Mouse (Mus musculus) brain, embryonic 14.5 days (tissue): ENCODE measurements around the gene Efcc1.

ENCODE experiments used
- CTCF ChIP-seq: fragments of 200-500 bp; IDR thresholded peaks from 2 replicates; pipeline ENCODE4 v1.5.1; 2012; ENCODE audit warnings: inconsistent platforms, mild to moderate bottlenecking, moderate library complexity, borderline replicate concordance; ENCODE audit not compliant: insufficient read depth, insufficient read length; ENCODE audit errors: extremely low read depth
- POLR2A ChIP-seq: fragments of 200-500 bp; IDR thresholded peaks from 2 replicates; pipeline ENCODE4 v1.6.1; 2012; ENCODE audit warnings: mild to moderate bottlenecking, inconsistent platforms, borderline replicate concordance; ENCODE audit not compliant: poor library complexity, insufficient read depth, insufficient read length, severe bottlenecking; ENCODE audit errors: extremely low read depth

DNA sequence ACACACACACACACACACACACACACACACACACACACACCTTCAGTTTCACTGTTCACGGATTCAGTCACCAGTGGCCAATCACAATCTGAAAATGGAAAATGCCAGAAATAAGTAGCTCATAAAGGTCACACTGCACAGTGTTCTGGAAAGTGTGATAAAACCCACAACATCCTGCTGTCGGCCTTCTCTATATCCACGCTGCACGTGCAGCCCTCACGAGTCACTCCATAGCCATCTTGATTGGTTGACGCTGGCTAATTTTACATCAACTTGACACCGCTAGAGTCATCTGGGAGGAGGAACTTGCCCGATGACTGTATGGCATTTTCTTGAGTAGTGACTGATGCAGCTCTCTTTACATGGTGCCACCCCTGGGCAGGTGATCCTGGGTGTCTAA, 11.3 kb downstream of the Efcc1 start:
- TF ChIP-seq CTCF = no peak
- no peak for TF ChIP-seq POLR2A
